Mouse (Mus musculus): ENCODE data around the gene Pde4d. TPM values are rescaled to one million over a fixed set of nuclear protein-coding genes. Genes with fewer than 3 reads are reported as not detected.
A peak's percentile ranks its signal among the peaks of the same experiment; 100 is the strongest.

Pde4d gene
- polyA plus RNA-seq, 1 experiment from 2014 or later = 29.2 TPM

GRCm38 (mm10) chr13:109439436-109440161 is 989.9 kb downstream of the Pde4d start:
- peaks cover 2 to 4% of the 10 kb centered on the region in 2 experiments; a peak in 1 of 4 replicates for H3K4me1 ChIP-seq (ENCODE audit: control insufficient read depth in 2 of 2, insufficient read depth in 2 of 2, low read length in 2 of 2)
- no peaks in the 10 kb centered on the region for H3K36me3 ChIP-seq (ENCODE audit: control insufficient read depth, insufficient read depth, low read length)
- H3K9ac ChIP-seq (ENCODE audit: low read length) = no peak overlapping the region; the same call in 1 of the 2 replicates
- H3K4me3 ChIP-seq (ENCODE audit: control insufficient read depth in 1 of 2, insufficient read depth in 1 of 2, low read depth in 1 of 2, low read length in 2 of 2) = peak overlapping the region in 1 of 2 experiments; percentile 54; a peak in 2 of 4 replicates
- H3K4me2 ChIP-seq (ENCODE audit: low read length) = peak overlapping the region; percentile 89
- no peaks in the 10 kb centered on the region for H3K27me3 ChIP-seq (ENCODE audit: control insufficient read depth, insufficient read depth, low read length)
- peak overlapping the region in 1 of 2 experiments; percentile 77; a peak in 1 of 4 replicates for H3K27ac ChIP-seq (replicated peaks in 1 of 2; ENCODE audit: control insufficient read depth in 1 of 2, insufficient read depth in 1 of 2, low read depth in 2 of 2, low read length in 2 of 2)
- ATAC-seq (ENCODE audit: insufficient number of reproducible peaks, insufficient read depth, low FRiP score, low read depth) = no peak
- WGBS = 62% methylated on average over 5 of the region's 5 CpGs
- no peaks in the 10 kb centered on the region for H3K9me3 ChIP-seq (ENCODE audit: control insufficient read depth, low read length)

GRCm38 (mm10) chr13:109440331-109440730 is 990.6 kb downstream of the Pde4d start:
- Histone ChIP-seq H3K27me3 (ENCODE audit: control insufficient read depth, insufficient read depth, low read length) (no peaks in the 10 kb centered on the region), H3K9me3 (ENCODE audit: control insufficient read depth, low read length) (no peaks in the 10 kb centered on the region), H3K9ac (ENCODE audit: low read length) (peak overlapping the region; percentile 76), H3K4me1 (ENCODE audit: control insufficient read depth in 2 of 2, insufficient read depth in 2 of 2, low read length in 2 of 2) (peaks cover 2 to 4% of the 10 kb centered on the region in 2 experiments; a peak in 1 of 4 replicates), H3K4me3 (ENCODE audit: control insufficient read depth in 1 of 2, insufficient read depth in 1 of 2, low read depth in 1 of 2, low read length in 2 of 2) (peak overlapping the region; percentile 54 to 56), H3K27ac (replicated peaks in 1 of 2; ENCODE audit: control insufficient read depth in 1 of 2, insufficient read depth in 1 of 2, low read depth in 2 of 2, low read length in 2 of 2) (peak overlapping the region; percentile 77), H3K4me2 (ENCODE audit: low read length) (peak overlapping the region; percentile 89), H3K36me3 (ENCODE audit: control insufficient read depth, insufficient read depth, low read length) (no peaks in the 10 kb centered on the region)
- peak; percentile 67; the same call in 1 of the 2 replicates for ATAC-seq (ENCODE audit: insufficient number of reproducible peaks, insufficient read depth, low FRiP score, low read depth)
- WGBS = 2% methylated on average over 8 of the region's 8 CpGs

GRCm38 (mm10) chr13:109440881-109441280 is 991.1 kb downstream of the Pde4d start:
- Histone ChIP-seq H3K4me3 (ENCODE audit: control insufficient read depth in 1 of 2, insufficient read depth in 1 of 2, low read depth in 1 of 2, low read length in 2 of 2) (peak overlapping the region; percentile 54 to 56), H3K4me1 (ENCODE audit: control insufficient read depth in 2 of 2, insufficient read depth in 2 of 2, low read length in 2 of 2) (peaks cover 2 to 4% of the 10 kb centered on the region in 2 experiments; a peak in 1 of 4 replicates), H3K9me3 (ENCODE audit: control insufficient read depth, low read length) (no peaks in the 10 kb centered on the region), H3K27me3 (ENCODE audit: control insufficient read depth, insufficient read depth, low read length) (no peaks in the 10 kb centered on the region), H3K9ac (ENCODE audit: low read length) (peak overlapping the region; percentile 76), H3K27ac (replicated peaks in 1 of 2; ENCODE audit: control insufficient read depth in 1 of 2, insufficient read depth in 1 of 2, low read depth in 2 of 2, low read length in 2 of 2) (peak overlapping the region; percentile 77), H3K4me2 (ENCODE audit: low read length) (peak overlapping the region; percentile 89), H3K36me3 (ENCODE audit: control insufficient read depth, insufficient read depth, low read length) (no peaks in the 10 kb centered on the region)
- ATAC-seq (ENCODE audit: insufficient number of reproducible peaks, insufficient read depth, low FRiP score, low read depth) = peak; percentile 97
- WGBS = under 1% methylated on average over 12 of the region's 12 CpGs

- H3K9ac ChIP-seq (ENCODE audit: low read length) = peak overlapping the region; percentile 76
- H3K4me1 ChIP-seq (ENCODE audit: control insufficient read depth in 2 of 2, insufficient read depth in 2 of 2, low read length in 2 of 2) = peaks cover 2 to 4% of the 10 kb centered on the region in 2 experiments; a peak in 1 of 4 replicates
- no peaks in the 10 kb centered on the region for H3K9me3 ChIP-seq (ENCODE audit: control insufficient read depth, low read length)
- H3K36me3 ChIP-seq (ENCODE audit: control insufficient read depth, insufficient read depth, low read length) = no peaks in the 10 kb centered on the region
- ATAC-seq (ENCODE audit: insufficient number of reproducible peaks, insufficient read depth, low FRiP score, low read depth) = no peak
- 32% methylated on average over 12 of the region's 12 CpGs for WGBS
- peak overlapping the region; percentile 89 for H3K4me2 ChIP-seq (ENCODE audit: low read length)
- H3K27ac ChIP-seq (replicated peaks in 1 of 2; ENCODE audit: control insufficient read depth in 1 of 2, insufficient read depth in 1 of 2, low read depth in 2 of 2, low read length in 2 of 2) = peak overlapping the region in 1 of 2 experiments; percentile 77; a peak in 3 of 4 replicates
- H3K27me3 ChIP-seq (ENCODE audit: control insufficient read depth, insufficient read depth, low read length) = no peaks in the 10 kb centered on the region
- peak overlapping the region; percentile 54 to 56 for H3K4me3 ChIP-seq (ENCODE audit: control insufficient read depth in 1 of 2, insufficient read depth in 1 of 2, low read depth in 1 of 2, low read length in 2 of 2)
Measured at GRCm38 (mm10) chr13:109441401-109441973, 991.7 kb downstream of the Pde4d start.

GRCm38 (mm10) chr13:109446138-109446537 is 996.4 kb downstream of the Pde4d start:
- no peak for ATAC-seq (ENCODE audit: insufficient number of reproducible peaks, insufficient read depth, low FRiP score, low read depth)
- 0 out of 4 replicates have a peak, but pooled peaks cover 0 to 4% of the 10 kb centered on the region in 2 experiments for H3K4me1 ChIP-seq (ENCODE audit: control insufficient read depth in 2 of 2, insufficient read depth in 2 of 2, low read length in 2 of 2)
- H3K27me3 ChIP-seq (ENCODE audit: control insufficient read depth, insufficient read depth, low read length) = no peaks in the 10 kb centered on the region
- H3K9ac ChIP-seq (ENCODE audit: low read length) = no peak overlapping the region
- no peak overlapping the region for H3K4me3 ChIP-seq (ENCODE audit: control insufficient read depth in 1 of 2, insufficient read depth in 1 of 2, low read depth in 1 of 2, low read length in 2 of 2)
- H3K9me3 ChIP-seq (ENCODE audit: control insufficient read depth, low read length) = peaks cover 3% of the 10 kb centered on the region; the same call in 1 of the 2 replicates
- H3K36me3 ChIP-seq (ENCODE audit: control insufficient read depth, insufficient read depth, low read length) = no peaks in the 10 kb centered on the region
- H3K27ac ChIP-seq (replicated peaks in 1 of 2; ENCODE audit: control insufficient read depth in 1 of 2, insufficient read depth in 1 of 2, low read depth in 2 of 2, low read length in 2 of 2) = no peak overlapping the region
- WGBS = 88% methylated on average over 7 of the region's 7 CpGs
- H3K4me2 ChIP-seq (ENCODE audit: low read length) = no peak overlapping the region

GRCm38 (mm10) chr13:109448121-109448520 is 998.4 kb downstream of the Pde4d start:
- WGBS = 72% methylated on average over 5 of the region's 5 CpGs
- no peak for ATAC-seq (ENCODE audit: insufficient number of reproducible peaks, insufficient read depth, low FRiP score, low read depth)
- H3K9ac ChIP-seq (ENCODE audit: low read length) = no peak overlapping the region
- no peaks in the 10 kb centered on the region for H3K27me3 ChIP-seq (ENCODE audit: control insufficient read depth, insufficient read depth, low read length)
- H3K9me3 ChIP-seq (ENCODE audit: control insufficient read depth, low read length) = peaks cover 3% of the 10 kb centered on the region; the same call in 1 of the 2 replicates
- no peak overlapping the region for H3K4me2 ChIP-seq (ENCODE audit: low read length)
- H3K4me1 ChIP-seq (ENCODE audit: control insufficient read depth in 2 of 2, insufficient read depth in 2 of 2, low read length in 2 of 2) = no peaks in the 10 kb centered on the region
- H3K4me3 ChIP-seq (ENCODE audit: control insufficient read depth in 1 of 2, insufficient read depth in 1 of 2, low read depth in 1 of 2, low read length in 2 of 2) = no peak overlapping the region
- no peak overlapping the region for H3K27ac ChIP-seq (replicated peaks in 1 of 2; ENCODE audit: control insufficient read depth in 1 of 2, insufficient read depth in 1 of 2, low read depth in 2 of 2, low read length in 2 of 2)
- no peaks in the 10 kb centered on the region for H3K36me3 ChIP-seq (ENCODE audit: control insufficient read depth, insufficient read depth, low read length)

GRCm38 (mm10) chr13:109474344-109474743 is 1024.6 kb downstream of the Pde4d start:
- no peaks in the 10 kb centered on the region for H3K9me3 ChIP-seq (ENCODE audit: control insufficient read depth, low read length)
- H3K27me3 ChIP-seq (ENCODE audit: control insufficient read depth, insufficient read depth, low read length) = no peaks in the 10 kb centered on the region
- no peaks in the 10 kb centered on the region for H3K36me3 ChIP-seq (ENCODE audit: control insufficient read depth, insufficient read depth, low read length)
- H3K4me1 ChIP-seq (ENCODE audit: control insufficient read depth in 2 of 2, insufficient read depth in 2 of 2, low read length in 2 of 2) = no peaks in the 10 kb centered on the region
- no peak overlapping the region for H3K4me3 ChIP-seq (ENCODE audit: control insufficient read depth in 1 of 2, insufficient read depth in 1 of 2, low read depth in 1 of 2, low read length in 2 of 2)
- H3K4me2 ChIP-seq (ENCODE audit: low read length) = no peak overlapping the region
- H3K9ac ChIP-seq (ENCODE audit: low read length) = no peak overlapping the region
- H3K27ac ChIP-seq (replicated peaks in 1 of 2; ENCODE audit: control insufficient read depth in 1 of 2, insufficient read depth in 1 of 2, low read depth in 2 of 2, low read length in 2 of 2) = no peak overlapping the region
- ATAC-seq (ENCODE audit: insufficient number of reproducible peaks, insufficient read depth, low FRiP score, low read depth) = no peak
